Mouse (Mus musculus) myocyte (in vitro differentiated cells): ENCODE measurements at regions not wholly inside any gene's neighbourhood (a gene's known extent, or its start where the extent isn't known, plus 50 kb on each side); places are given as distances from the start of the nearest gene placed in this dataset.

Experiments
- CEBPB ChIP-seq: IDR thresholded peaks from 2 replicates; pipeline ENCODE4 v1.6.1; 2011; ENCODE audit warnings: mild to moderate bottlenecking, moderate library complexity; ENCODE audit not compliant: poor library complexity, insufficient read depth, severe bottlenecking
- E2F4 ChIP-seq: IDR thresholded peaks from one replicate; pipeline ENCODE4 v1.6.1; 2011; ENCODE audit warnings: mild to moderate bottlenecking, control low read depth, moderate library complexity; ENCODE audit not compliant: insufficient read depth
- MAX ChIP-seq: IDR thresholded peaks from one replicate; pipeline ENCODE4 v1.6.1; 2011; ENCODE audit warnings: low read depth, mild to moderate bottlenecking, control low read depth
- MYOG ChIP-seq, 3 experiments: IDR thresholded peaks; one replicate each; pipeline ENCODE4 v1.6.1; 2011; ENCODE audit warnings: control low read depth in 2 of 3, low read depth in 2 of 3, mild to moderate bottlenecking in 2 of 3; ENCODE audit not compliant: insufficient read length in 2 of 3, control insufficient read depth in 1 of 3, insufficient read depth in 1 of 3
- POLR2A ChIP-seq: IDR thresholded peaks from one replicate; pipeline ENCODE4 v1.6.1; 2011; ENCODE audit warnings: low read depth, mild to moderate bottlenecking, control low read depth, moderate library complexity; ENCODE audit not compliant: insufficient read length
- POLR2AphosphoS2 ChIP-seq: IDR thresholded peaks from one replicate; pipeline ENCODE4 v1.6.1; 2011; ENCODE audit warnings: low read depth, control low read depth; ENCODE audit not compliant: insufficient read length
- REST ChIP-seq: IDR thresholded peaks from one replicate; pipeline ENCODE4 v1.6.1; 2011; ENCODE audit warnings: mild to moderate bottlenecking, control low read depth, moderate library complexity; ENCODE audit not compliant: insufficient read depth, insufficient read length
- SRF ChIP-seq: IDR thresholded peaks from one replicate; pipeline ENCODE4 v1.6.1; 2011; ENCODE audit warnings: low read depth; ENCODE audit not compliant: control insufficient read depth, insufficient read length
- TCF12 ChIP-seq: IDR thresholded peaks from one replicate; pipeline ENCODE4 v1.6.1; 2011; ENCODE audit warnings: mild to moderate bottlenecking, control low read depth; ENCODE audit not compliant: poor library complexity, insufficient read depth, severe bottlenecking
- TCF3 ChIP-seq: IDR thresholded peaks from one replicate; pipeline ENCODE4 v1.6.1; 2011; ENCODE audit warnings: low read depth, control low read depth; ENCODE audit not compliant: insufficient read length
- USF1 ChIP-seq: IDR thresholded peaks from one replicate; pipeline ENCODE4 v1.6.1; 2011; ENCODE audit warnings: low read depth, mild to moderate bottlenecking, control low read depth, moderate library complexity

DNA sequence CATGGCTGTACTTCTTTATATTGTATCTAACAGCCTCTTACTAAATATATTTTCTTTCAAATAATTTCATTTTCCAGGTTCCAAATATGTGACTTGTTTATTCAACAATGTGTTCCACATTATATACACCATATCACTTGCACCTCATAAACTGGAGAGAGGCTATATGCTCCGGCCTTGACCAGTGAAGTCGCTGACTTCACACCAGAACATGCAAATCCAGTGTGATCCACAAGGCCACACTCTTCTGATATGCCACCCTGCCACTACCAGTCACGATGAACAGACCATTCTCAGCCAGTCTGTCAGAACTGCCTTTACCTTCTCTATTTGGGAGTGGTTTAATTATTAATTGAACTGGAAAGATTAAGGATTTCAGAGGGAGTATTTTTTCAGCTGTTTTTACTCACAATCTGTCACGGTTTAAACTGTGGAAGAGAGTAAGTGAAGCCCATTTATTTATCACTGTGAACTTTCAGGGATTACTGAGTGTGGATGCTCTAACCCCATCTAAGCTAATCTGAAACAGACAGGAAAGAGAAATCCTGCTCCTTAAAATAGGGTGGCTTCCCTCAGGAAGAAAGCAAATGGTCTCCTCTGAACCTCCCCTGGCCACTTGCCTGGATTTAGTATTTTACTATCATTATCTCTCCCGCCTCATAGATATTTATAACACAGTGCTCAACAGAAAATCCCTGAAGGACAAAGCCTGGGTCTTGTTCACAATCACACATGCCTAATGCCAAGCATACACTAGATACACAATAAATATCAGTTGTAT is 1065.3 kb downstream of the A830018L16Rik start:
- TF ChIP-seq POLR2A (no peak), MYOG (IDR thresholded peaks at IDR 0.05; ENCODE audit: control insufficient read depth in 1 of 3, insufficient read depth in 1 of 3, insufficient read length in 2 of 3, low read depth in 2 of 3) (no peak), REST (no peak), POLR2AphosphoS2 (no peak), MAX (no peak), CEBPB (no peak), USF1 (no peak), TCF3 (no peak), TCF12 (no peak), E2F4 (no peak), SRF (no peak)
